Mouse (Mus musculus): ENCODE measurements around the gene Rnf43. TPM values are rescaled to one million over a fixed set of nuclear protein-coding genes. Genes with fewer than 3 reads are reported as not detected.

The Rnf43 gene
- 2.8 and 5.0 TPM in 2 replicates for total RNA-seq (2014; rRNA removed)
- polyA plus RNA-seq (2015; fragmentation: Nextera tagmentation; extraction: Ambion mirVana): 0.56 and 0.93 TPM in 2 replicates

DNA sequence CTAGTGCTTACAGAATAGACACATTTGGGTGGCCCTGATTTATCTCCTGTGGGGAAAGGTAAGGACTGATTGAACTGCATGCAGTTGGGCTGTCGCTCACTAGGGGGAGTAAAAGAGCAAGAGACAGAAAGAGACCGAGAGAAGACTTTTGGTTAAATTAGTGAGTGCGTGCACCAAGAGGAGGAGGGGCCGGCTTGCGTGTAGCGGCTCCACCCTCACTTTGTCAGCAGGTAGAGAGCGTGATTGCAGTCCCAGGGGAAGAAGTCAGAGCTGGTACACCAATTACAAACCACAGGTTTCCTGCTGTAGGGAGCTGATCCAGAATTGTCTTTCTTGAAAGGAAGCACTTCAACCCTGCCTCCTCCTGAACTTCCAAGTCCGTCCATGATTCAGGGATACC lies at the start of gene Rnf43:
TSS of gene Rnf43 (plus strand) at position 316 of the 400 bp plus-strand sequence.
- no peaks in the 10 kb centered on the region for H3K36me3 ChIP-seq (ENCODE audit: insufficient read depth, low read length)
- peak within 1 kb of the TSS; percentile 24; the same call in 1 of the 2 replicates for H3K9ac ChIP-seq (replicated peaks; ENCODE audit: low read length, poor library complexity, severe bottlenecking)
- no peaks in the 10 kb centered on the region for H3K27me3 ChIP-seq (ENCODE audit: insufficient read depth, low read length)
- H3K27ac ChIP-seq (ENCODE audit: low read depth, low read length): no peak within 1 kb of the TSS
- DNase-seq (ENCODE audit: low spot score): peak; percentile 86
- H3K4me2 ChIP-seq (ENCODE audit: low read depth, low read length, poor library complexity, severe bottlenecking): peak within 1 kb of the TSS; percentile 67
- TF ChIP-seq CTCF (IDR thresholded peaks at IDR 0.05): peak; percentile 94
- no peaks in the 10 kb centered on the region for H3K4me1 ChIP-seq (ENCODE audit: insufficient read depth, low read length)
- H3K9me3 ChIP-seq (ENCODE audit: low read length): no peaks in the 10 kb centered on the region
- 1% methylated on average over 8 of the region's 8 CpGs for WGBS
- no peak for ATAC-seq (ENCODE audit: low FRiP score)
- H3K4me3 ChIP-seq (ENCODE audit: low read depth, low read length): peak within 1 kb of the TSS; percentile 38

DNA sequence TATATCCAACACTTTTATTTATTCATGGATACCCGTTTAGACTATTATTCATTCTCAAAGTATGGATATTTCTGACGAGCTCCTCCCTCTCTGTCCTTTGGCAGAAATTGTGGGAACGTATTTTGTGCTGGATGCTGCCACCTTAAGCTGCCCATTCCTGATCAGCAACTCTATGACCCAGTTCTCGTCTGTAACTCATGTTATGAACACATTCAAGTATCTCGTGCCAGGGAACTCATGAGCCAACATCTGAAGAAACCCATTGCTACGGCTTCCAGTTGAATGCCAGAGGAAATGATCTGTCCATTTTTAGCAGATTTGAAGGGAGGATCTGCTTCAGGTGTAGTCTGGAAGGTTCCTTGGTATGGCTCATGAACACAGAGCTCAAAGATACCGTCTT lies 48.5 kb upstream of the Rnf43 start:
- Histone ChIP-seq H3K27ac (ENCODE audit: low read depth, low read length) (no peak overlapping the region), H3K9me3 (ENCODE audit: low read length) (no peaks in the 10 kb centered on the region), H3K9ac (replicated peaks; ENCODE audit: low read length, poor library complexity, severe bottlenecking) (no peak overlapping the region), H3K36me3 (ENCODE audit: insufficient read depth, low read length) (peaks cover 82% of the 10 kb centered on the region), H3K4me1 (ENCODE audit: insufficient read depth, low read length) (no peaks in the 10 kb centered on the region), H3K27me3 (ENCODE audit: insufficient read depth, low read length) (no peaks in the 10 kb centered on the region), H3K4me2 (ENCODE audit: low read depth, low read length, poor library complexity, severe bottlenecking) (no peak overlapping the region), H3K4me3 (ENCODE audit: low read depth, low read length) (no peak overlapping the region)
- ATAC-seq (ENCODE audit: low FRiP score): no peak
- 93% methylated on average over 7 of the region's 7 CpGs for WGBS
- no peak for DNase-seq (ENCODE audit: low spot score)
- TF ChIP-seq CTCF (IDR thresholded peaks at IDR 0.05): no peak

DNA sequence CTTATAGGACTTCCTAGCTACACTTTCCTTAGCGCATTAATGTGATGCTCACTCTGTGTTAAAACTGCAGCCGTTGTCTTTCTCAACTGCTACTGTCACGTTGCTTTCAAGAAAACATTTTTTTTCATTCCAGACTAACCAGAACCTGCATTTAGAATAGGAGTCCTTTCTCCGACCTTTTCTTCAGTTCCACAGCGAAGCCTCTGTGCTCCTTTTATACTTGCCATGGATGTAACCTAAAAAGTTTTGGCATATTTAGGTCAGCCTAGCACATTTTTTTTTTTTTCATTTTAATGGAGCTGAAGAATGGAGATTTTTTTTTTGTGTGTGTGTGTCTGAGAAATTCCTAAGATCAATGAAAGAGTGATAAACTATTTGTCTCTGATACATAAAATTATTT lies 47.0 kb upstream of the Rnf43 start:
- Histone ChIP-seq H3K36me3 (ENCODE audit: insufficient read depth, low read length) (peaks cover 77% of the 10 kb centered on the region), H3K27me3 (ENCODE audit: insufficient read depth, low read length) (no peaks in the 10 kb centered on the region), H3K4me3 (ENCODE audit: low read depth, low read length) (no peak overlapping the region), H3K4me2 (ENCODE audit: low read depth, low read length, poor library complexity, severe bottlenecking) (no peak overlapping the region), H3K27ac (ENCODE audit: low read depth, low read length) (no peak overlapping the region), H3K9ac (replicated peaks; ENCODE audit: low read length, poor library complexity, severe bottlenecking) (no peak overlapping the region), H3K9me3 (ENCODE audit: low read length) (no peaks in the 10 kb centered on the region), H3K4me1 (ENCODE audit: insufficient read depth, low read length) (no peaks in the 10 kb centered on the region)
- 93% methylated on average over 5 of the region's 5 CpGs for whole genome bisulfite sequencing
- ATAC-seq (ENCODE audit: low FRiP score): no peak
- TF ChIP-seq CTCF (IDR thresholded peaks at IDR 0.05): no peak
- DNase-seq (ENCODE audit: low spot score): no peak

DNA sequence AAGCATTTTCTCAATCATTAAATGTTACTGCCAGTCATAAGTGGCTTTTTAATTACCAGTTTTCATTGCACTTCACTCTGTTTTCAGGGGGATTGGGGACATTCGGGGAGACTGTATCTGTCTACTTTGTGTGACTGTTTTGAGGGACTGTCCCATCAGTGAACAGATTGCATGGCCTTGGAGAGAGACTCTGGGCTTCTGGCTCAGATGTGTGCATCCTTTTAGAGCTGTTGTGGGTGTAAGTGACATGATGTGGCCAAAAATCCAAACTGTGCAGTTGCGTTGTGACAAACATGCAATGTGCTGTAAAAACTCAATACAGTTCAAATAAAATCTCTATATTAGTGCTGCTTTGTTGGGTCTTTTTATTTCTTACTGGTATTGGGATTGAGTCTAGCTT lies 46.6 kb upstream of the Rnf43 start:
- ATAC-seq (ENCODE audit: low FRiP score): no peak
- no peaks in the 10 kb centered on the region for H3K4me1 ChIP-seq (ENCODE audit: insufficient read depth, low read length)
- 97% methylated on average over 2 of the region's 2 CpGs for WGBS

DNA sequence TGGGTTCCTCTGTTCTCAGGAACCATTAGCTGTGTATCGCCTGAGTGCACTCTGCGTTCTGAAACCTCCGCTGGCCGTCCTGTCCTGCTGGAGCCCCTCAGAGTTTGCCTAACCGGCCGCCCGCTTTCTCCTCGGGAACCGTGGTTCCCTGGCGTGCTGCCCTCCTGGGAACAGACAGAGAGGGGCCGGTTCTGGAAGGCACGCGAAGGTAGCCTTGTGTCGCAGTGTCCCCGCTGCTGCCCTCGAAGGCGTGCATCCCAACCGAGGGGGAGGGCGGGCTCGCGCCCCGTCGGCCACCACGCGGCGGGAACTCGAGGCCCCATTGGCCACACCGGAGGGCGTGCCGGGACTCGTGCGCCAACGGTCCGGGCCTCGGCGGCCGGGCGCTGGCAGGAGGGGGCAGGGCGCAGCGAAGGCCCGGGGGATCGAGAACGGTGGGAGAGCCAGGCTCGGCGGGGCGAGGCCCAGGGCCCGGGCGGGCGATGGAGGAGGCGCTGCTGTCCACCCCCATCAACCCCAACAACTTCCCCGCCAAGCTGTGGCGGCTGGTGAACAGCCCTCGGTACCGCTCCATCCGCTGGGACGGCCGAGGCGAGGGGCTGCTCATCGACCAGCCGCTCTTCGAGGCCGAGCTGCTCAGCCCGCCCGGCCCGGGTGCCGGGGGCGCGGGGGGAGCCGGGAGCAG lies 45.6 kb upstream of the Rnf43 start, which contains the start of gene Hsf5:
TSS of gene Hsf5 (plus strand) at position 375 of the 685 bp plus-strand sequence.
- Histone ChIP-seq H3K9ac (replicated peaks; ENCODE audit: low read length, poor library complexity, severe bottlenecking) (no peak within 1 kb of the TSS), H3K9me3 (ENCODE audit: low read length) (no peaks in the 10 kb centered on the region), H3K4me3 (ENCODE audit: low read depth, low read length) (no peak within 1 kb of the TSS), H3K36me3 (ENCODE audit: insufficient read depth, low read length) (peaks cover 63% of the 10 kb centered on the region), H3K27me3 (ENCODE audit: insufficient read depth, low read length) (no peaks in the 10 kb centered on the region), H3K4me1 (ENCODE audit: insufficient read depth, low read length) (no peaks in the 10 kb centered on the region), H3K27ac (ENCODE audit: low read depth, low read length) (no peak within 1 kb of the TSS), H3K4me2 (ENCODE audit: low read depth, low read length, poor library complexity, severe bottlenecking) (no peak within 1 kb of the TSS)
- TF ChIP-seq CTCF (IDR thresholded peaks at IDR 0.05): no peak
- WGBS: 93% methylated on average over 56 of the region's 69 CpGs
- ATAC-seq (ENCODE audit: low FRiP score): no peak
- no peak for DNase-seq (ENCODE audit: low spot score)

More for the DNA sequence above, 46.6 kb upstream of the Rnf43 start:
- Histone ChIP-seq H3K4me3 (ENCODE audit: low read depth, low read length) (no peak overlapping the region), H3K36me3 (ENCODE audit: insufficient read depth, low read length) (peaks cover 73% of the 10 kb centered on the region), H3K27me3 (ENCODE audit: insufficient read depth, low read length) (no peaks in the 10 kb centered on the region), H3K9ac (replicated peaks; ENCODE audit: low read length, poor library complexity, severe bottlenecking) (no peak overlapping the region), H3K4me2 (ENCODE audit: low read depth, low read length, poor library complexity, severe bottlenecking) (no peak overlapping the region), H3K27ac (ENCODE audit: low read depth, low read length) (no peak overlapping the region), H3K9me3 (ENCODE audit: low read length) (no peaks in the 10 kb centered on the region)
- no peak for DNase-seq (ENCODE audit: low spot score)
- no peak for TF ChIP-seq CTCF (IDR thresholded peaks at IDR 0.05)

DNA sequence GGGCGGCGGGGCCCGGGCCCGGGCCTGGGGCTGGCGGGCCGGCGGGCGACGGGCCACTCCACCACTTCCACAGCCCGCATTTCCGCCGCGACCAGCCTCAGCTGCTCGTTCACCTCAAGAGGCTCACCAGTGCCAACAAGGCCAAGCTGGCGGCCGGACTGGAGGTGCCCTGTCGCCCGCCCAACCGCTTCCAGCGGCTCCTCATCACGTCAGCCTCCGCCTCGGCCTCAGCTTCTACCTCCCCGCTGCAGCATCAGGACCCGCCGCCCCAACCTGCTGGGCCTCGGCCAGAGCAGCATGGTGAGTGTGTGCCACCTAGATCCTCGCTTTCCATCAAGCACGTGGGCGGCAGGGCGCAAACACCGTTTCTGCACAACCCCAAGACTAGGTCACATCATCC lies 44.9 kb upstream of the Rnf43 start:
- Histone ChIP-seq H3K4me2 (ENCODE audit: low read depth, low read length, poor library complexity, severe bottlenecking) (no peak overlapping the region), H3K27ac (ENCODE audit: low read depth, low read length) (no peak overlapping the region), H3K4me3 (ENCODE audit: low read depth, low read length) (no peak overlapping the region), H3K9ac (replicated peaks; ENCODE audit: low read length, poor library complexity, severe bottlenecking) (no peak overlapping the region), H3K27me3 (ENCODE audit: insufficient read depth, low read length) (no peaks in the 10 kb centered on the region), H3K36me3 (ENCODE audit: insufficient read depth, low read length) (peaks cover 58% of the 10 kb centered on the region), H3K9me3 (ENCODE audit: low read length) (no peaks in the 10 kb centered on the region), H3K4me1 (ENCODE audit: insufficient read depth, low read length) (no peaks in the 10 kb centered on the region)
- DNase-seq (ENCODE audit: low spot score) (no peak), ATAC-seq (ENCODE audit: low FRiP score) (no peak)
- no peak for TF ChIP-seq CTCF (IDR thresholded peaks at IDR 0.05)
- WGBS: 97% methylated on average over 21 of the region's 32 CpGs

All from midbrain, postnatal 0 days (tissue).